Mouse (Mus musculus) frontal cortex, postnatal 36 days (tissue): ENCODE results near the gene Myo5c.
"Not testable (repeated sequence)": the region's sequence is repeated elsewhere in the genome, so short reads cannot be mapped to it uniquely, and the experiment has no call there.

Experiments used
- DNase-seq, 2 experiments: peaks; one replicate each; pipeline ENCODE4 v3.0.0; 2022; ENCODE audit warnings: low spot score in 2 of 2

Myo5c gene

DNA sequence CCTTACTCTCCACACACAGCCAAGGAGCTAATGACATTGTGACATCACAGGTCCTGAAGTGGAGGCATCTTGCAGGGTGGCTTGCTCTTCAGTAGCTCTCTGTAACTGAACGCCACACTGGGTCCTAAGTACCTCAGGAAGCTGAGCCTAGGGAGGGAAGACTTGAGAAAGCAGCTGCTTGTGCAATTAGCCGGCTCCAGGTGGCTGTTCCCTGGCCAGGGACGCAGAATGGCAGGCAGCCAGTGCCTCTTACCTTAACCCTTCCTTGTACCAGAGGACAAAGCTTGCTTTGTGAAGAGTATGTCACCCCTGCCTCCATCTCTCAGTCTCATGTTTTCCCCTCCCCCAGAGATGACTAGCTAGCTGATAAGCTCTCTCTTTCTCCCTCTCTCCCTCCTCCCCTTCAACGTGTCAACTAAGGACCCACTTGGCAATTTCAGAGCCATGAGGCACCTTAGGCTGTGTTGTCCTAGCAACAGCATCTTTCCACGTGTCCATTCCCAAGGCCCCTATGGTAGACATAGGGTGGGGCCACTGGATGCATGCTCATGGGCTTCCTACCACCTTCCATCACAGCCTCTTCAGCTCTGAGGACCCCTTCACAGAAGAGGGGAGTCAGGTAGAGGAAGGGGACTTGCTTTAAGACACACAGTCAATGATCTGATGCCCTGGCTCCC lies 12.0 kb downstream of the Myo5c start:
- DNase-seq, result peak in 1 of 2 experiments; percentile 61

DNA sequence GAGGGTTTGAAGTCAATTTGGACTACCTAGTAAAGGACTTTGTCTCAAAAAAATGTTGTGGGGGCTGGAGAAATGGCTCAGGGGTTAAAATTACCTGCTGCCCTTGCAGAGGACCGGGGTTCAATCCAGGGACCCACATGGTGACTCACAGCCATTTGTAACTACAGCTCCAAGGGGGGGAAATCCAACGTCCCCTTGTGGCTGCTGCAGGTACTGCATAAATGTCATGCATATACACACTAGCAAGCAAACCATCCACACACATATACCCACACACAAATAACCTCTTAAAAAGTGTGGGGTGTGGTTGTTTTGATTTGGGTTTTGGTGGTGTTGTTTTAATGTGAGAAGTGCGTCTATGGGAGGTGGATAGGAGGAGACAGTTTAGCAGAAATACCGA lies 12.7 kb downstream of the Myo5c start:
- no peak for DNase-seq

DNA sequence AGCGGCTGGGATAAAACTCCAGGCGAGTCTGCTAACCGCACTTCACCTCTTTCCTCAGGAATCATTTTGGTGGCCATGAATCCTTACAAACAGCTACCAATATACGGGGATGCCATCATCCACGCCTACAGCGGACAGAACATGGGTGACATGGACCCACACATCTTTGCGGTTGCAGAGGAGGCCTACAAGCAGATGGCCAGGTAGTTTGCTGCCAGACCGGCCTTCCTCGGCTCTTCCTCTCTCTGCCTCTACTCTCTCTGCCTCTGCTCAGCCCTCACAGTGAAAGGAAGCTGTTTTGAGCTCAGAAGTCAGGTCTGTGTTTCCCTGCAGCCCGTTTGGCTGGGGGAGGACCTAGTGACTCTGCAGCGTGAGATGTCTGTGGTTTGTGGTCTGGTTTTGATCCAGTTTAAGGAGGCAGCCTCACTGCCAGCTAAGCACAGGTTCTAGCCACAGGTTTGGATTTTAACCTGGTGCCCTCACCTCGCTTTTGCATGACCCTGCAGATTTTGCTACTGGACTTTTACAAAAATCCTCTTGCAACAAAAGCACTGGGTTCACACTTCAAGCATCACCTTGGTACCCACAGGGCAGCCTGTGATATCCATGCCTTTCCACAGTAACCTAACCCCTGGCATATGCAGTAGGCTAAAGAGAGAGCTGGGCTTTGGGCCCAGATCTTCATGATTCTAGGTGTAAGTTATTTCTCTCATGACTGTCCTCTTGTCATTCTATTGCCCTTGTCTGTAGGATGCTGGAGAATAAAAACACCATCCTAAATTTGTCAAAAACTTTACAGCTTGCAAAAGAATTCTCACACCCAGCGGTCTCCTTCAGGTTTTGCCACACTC lies 14.5 kb downstream of the Myo5c start:
- no peak for DNase-seq

DNA sequence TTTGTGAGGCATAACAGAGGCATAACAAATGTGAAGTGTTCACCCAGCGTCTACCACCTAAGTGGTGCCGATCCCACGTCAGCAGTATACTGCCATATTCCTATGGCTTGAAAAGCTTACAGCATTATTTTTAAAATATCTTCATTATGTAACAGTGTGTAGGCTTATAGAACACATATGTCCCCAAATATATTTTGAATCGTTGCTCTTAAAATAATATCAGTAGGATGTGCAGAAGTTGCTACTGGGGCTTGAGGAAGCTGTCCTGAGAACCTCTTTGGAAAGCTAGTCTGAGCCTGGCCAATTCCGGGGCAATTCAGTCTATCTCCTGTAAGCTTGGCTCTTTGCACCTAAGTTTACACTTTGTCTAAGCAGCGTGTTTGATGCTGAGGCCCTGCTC lies 16.1 kb downstream of the Myo5c start:
- DNase-seq, result peak in 1 of 2 experiments; percentile 58

DNA sequence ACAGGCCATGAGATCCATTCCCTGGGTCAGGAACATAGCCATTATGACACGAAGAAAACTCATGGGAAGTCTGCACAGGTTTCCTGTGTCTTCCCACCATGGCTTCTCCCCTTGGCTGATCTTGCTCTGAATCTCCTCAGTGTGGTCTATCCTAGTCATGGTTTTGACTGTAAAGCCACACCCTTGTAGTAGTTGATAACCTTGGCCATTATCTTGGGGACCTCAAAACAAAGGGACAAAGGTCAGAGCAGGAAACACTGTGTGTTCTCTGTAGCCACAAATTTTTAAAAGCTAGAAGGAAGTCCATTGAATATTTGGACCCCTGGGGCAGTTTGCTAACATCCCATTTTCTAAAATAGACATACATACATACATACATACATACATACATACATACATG lies 16.5 kb downstream of the Myo5c start:
- DNase-seq, result no peak

DNA sequence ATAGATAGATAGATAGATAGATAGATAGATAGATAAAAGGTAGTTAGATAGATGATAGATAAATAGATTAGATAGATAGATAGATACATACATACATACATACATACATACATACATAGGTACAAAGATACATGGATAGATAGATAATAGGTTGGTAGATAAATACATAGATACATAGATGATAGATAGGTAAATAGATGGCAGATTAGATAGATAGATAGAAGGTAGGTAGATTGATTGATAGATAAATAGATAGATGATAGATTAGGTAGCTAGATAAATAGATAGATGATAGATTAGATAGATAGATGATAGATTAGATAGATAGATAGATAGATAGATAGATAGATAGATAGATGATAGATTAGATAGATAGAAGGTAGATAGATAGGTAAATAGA lies 17.1 kb downstream of the Myo5c start:
- DNase-seq, result no peak

DNA sequence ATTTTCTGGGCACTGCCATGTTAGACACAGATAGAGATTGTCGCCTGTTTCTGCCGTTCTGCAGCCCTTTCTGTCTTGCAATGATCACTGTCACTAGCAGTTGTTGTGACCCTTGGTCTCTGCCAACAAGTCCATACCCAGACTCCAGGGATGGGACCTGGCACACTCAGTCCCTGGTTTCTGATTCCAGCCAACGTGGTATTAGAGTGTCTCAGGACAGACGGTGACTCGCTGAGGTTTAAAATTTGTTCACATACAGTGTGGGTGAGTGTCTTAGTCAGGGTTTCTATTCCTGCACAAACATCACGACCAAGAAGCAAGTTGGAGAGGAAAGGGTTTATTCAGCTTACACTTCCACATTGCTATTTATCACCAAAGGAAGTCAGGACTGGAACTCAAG lies 21.3 kb downstream of the Myo5c start:
- not testable (repeated sequence) for DNase-seq

DNA sequence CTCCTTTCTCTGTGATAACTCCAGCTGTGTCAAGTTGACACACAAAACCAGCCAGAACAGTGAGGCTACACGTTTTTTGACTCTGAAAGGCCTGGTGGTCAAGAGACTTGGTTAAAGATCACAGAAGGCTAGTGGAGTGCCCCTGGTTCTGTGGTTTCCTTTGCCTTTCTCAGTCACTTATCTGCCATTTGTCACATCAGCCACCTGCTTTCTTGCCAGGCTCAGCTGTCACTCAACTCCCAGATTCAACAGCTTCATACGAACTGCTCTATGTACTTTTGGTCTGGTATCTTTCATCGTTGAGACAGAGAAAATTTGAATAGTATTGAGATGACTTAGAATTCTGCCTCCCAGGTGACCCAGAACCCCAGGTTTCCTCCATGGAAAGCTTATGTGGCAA lies 21.9 kb downstream of the Myo5c start:
- DNase-seq, result no peak

DNA sequence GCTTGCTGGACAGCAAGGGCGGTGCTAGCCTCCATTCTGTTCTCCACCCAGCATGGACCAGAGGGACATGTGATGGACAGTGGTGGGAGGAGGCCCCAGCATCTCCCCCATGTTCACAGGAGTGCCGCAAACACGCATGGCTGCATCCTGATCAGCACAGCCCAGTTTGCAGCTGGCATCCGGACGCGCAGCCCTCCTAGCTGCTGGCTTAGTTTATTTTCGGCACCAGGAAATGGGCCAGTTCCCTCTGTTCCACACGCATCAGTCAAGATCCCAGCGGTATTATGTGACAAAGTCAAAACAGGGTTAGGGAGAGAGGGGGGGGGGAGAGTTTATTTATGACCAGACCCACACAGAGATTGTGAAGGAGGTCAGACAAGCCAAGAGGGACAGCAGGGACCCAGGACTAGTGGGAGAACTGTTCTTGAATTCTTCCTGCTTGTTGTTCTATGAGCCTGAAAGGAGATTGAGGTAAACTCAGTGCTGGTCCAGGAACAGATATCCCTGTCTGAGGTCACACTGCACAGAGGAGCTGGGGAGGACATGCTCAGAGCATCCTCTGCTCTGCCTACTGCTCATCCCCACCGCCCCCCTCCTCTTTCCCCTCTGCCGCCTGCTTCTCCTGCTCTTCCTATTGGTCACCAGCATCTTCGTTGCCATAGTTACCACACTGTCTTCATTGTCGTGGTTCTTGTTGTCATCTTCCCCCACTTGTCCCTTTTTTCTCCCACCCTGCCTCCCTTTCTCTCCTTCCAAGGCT lies 22.6 kb downstream of the Myo5c start:
- peak in 1 of 2 experiments; percentile 68 for DNase-seq

DNA sequence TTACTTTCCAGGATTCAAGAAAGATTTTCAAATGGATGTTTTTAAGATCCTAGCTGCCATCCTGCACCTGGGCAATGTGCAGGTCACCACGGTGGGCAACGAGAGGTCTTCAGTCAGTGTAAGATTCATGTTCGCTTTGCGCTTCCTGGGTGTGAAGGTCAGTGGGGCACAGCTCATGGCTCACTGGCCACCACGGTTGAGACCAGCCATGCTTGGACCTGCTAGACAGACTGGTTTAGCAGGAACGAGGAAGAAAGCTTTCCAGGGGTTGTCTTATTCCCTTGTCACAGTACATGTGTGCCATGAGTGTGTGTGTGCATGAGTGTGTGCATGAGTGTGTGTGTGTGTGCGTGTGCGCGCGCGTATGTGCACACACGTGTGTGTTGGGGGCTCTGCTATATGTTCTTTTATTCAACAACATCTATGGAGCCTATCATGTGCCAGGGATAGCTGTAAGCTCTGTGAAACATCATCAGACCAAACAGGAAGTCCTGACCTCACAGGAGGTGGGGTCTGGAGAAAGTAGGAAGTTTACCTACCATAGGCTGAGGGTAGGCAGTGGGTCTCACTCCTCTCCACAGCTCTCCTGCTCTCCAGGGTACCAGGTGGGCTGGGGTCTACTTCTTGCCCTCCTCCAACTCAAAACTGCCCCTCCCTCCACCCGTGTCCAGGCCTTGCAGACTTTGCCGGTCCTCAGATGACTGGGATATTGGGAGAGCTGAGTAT lies 24.2 kb downstream of the Myo5c start:
- DNase-seq, result no peak

DNA sequence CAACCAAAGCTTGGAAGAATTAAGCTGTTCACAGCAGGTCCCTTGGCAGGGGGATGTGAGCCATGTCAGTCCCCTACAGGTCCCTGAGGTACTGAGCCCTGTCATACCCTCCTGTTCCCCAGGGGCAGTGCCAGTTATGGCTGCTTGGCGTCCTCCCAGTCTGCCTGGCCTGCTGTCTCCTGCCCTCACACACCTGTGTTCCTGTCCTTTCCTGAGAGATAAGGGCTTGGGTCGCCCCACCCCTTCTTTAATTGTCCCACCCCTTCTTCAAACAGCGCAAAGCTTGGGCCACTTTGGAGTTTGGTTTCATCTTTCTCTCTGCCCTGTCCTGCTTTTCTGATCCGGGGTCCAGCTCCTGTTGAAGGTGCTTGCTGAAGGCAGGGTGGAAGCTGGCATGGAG lies 27.0 kb downstream of the Myo5c start:
- DNase-seq, result no peak

DNA sequence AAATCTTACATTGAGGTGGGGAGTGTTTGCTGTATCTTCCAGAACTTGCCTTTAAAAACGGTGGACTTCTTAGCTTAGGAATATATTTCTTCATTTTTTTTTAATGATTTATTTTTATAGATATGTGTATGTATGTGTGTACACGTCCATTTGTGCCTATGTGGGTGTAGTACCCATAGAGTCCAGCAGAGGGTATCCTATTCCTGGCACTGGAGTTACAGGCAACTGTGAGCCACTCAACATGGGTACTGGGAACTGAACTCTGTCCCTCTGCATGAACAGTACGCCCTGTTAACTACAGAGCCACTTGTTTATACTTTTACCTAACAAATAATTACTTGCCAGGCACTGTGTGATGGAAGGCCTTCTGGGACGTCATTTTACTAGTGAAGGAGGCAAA lies 27.8 kb downstream of the Myo5c start:
- DNase-seq, result no peak

DNA sequence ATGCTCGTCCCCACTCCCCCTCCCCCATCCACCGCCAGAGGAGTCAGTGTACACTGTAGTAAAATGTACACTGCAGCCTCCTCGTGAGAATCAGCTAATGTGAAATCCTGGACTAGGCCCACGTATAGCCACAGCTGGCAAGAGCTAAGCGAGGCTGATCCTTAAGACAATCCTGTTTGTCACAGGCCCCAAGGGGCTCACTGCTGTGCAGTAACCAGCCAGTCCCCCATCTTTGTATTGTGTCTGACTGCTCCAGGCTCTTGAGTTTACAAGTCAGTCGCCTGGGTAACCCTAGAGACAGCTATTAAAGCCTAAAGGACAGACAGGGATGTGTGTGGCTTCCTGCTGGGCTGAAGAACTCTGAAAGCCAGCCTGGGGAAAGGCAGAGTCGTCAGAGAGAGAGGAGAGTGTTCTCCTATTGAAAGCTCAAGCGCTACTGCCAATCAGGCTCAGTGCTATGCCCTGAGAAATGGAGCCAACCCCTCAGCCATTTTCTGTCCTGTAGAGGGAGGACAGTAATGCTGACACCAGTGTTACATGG lies 29.6 kb downstream of the Myo5c start:
- DNase-seq, result no peak

DNA sequence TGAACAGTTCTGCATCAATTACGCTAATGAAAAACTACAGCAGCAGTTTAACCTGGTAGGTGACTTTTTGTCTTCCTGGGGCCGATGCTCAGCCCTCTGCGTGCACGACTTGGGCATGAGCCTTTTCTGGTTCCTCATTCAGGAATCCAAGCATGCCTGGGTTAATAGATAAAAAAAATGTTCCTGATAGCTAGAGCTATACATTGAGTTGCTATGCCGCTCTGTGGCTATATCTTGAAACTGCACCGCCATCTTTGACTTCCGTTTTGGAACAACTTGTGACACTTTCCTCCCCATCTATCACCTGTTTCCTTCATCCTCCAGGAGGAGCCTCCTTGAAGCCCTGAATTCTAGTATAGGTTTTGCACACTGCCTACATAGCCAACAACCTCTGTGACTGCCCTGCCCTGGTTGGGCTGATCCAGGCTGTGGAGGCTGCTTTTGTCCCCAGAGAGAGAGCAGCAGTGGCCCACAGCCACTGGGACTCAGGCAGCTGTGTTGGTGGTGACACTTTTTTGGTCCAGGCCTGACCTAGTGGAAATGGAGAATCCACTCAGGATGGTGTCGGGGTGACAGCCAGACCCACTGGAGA lies 30.5 kb downstream of the Myo5c start:
- DNase-seq, result peak in 1 of 2 experiments; percentile 72

DNA sequence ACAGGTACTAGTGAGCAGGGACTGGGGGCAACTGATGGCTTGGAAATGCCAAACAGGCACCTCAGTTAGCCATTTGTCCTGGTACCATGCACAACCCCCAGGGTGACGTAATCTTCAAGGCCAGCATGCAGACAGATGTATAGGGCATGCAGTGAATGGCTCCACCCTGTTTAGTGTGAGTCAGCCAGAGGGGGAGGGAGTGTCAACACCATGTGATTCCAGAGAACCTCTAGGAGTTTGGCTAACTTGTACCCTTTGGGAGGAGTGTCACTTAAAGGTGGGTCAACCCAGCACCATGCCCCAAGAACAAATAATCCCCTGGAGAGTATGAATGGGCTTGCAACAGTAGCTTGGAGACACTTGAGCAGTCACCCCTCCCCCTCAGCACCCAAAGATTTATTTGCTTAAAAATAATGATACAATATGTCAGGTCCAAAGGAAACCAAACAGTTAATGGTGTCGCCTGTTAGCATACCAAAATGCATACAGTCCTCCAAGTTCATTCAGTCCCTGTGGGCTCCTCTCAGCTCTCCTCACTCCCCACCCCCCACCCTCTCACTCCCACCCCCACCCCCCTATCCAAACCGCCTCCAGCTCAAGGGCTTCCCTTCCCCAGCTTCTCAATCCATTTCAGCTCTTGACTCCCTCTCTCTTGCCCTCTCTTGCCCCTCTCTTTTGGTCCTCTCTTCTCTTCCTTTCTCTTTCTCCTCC lies 32.3 kb downstream of the Myo5c start:
- DNase-seq, result no peak

DNA sequence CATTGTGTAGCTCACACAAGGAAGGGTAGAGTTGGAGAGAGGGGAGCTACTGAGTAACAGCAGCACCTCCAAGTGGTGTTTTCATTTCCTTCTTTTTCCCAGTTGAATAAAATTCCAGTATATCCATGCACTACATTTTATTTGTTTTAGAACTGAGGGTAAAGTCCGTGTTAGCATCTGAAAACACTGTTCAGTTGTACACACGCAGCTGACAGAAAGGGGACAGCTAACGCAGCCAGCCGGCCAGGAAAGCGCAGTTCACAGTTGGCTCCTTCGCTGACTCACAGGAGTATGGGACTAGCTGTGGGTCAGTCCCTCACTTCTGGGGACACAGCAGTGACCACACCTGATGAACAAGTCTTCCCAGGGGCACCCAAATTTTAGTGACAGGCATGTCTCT lies 35.3 kb downstream of the Myo5c start:
- DNase-seq, result no peak

DNA sequence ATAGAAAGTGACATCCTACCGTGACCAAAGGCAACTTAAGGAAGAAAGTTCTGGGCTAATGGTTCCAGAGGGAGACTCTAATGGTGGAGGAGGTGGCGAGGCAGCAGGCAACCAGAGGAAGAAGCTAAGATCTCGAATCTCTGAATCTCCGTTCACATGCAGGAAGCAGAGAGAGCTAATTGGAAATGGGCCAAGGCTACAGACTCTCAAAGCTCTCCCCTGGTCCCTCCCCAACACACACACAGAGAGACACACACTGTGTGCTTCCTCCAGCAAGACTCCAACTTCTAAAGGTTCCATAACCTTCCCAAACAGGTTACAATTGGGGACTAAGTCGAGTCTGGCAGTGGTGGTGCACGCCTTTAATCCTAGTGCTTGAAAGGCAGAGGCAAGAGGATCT lies 38.6 kb downstream of the Myo5c start:
- no peak for DNase-seq

DNA sequence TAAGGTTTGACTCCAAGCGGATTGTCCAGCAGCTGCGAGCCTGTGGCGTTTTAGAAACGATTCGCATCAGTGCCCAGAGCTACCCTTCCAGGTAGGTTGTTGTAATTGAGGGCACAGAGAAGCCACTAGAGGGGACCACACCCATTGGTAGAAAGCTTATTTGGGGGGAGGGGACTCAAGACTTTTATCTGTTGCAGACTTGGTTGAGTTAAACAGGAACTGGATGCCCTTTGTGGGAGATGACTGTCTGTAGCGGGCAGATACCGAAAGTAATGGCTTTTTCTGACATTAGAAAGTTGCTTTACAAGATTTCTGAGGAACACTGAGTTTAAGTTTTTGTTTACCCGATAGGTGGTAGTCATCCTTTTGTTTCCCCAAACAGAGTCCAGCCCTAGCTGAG lies 39.7 kb downstream of the Myo5c start:
- no peak for DNase-seq

DNA sequence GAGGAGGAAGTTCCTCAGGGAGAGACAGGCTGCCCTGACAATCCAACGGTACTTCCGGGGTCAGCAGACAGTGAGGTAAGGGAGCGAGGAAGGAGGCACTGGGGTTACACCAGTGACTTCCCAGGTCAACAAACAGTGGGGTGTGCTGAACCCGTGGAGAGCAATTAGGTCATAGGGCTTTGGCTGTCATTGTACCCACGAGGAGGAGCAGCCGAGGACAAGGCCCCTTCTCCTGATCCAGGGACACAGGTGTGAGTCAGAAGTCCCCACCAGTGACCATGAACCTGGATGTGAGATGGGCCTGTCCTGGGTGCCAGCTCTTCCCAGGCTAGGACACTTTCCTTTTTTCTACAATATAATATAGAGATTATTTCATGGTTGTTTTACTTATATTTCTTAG lies 41.8 kb downstream of the Myo5c start:
- DNase-seq, result no peak

DNA sequence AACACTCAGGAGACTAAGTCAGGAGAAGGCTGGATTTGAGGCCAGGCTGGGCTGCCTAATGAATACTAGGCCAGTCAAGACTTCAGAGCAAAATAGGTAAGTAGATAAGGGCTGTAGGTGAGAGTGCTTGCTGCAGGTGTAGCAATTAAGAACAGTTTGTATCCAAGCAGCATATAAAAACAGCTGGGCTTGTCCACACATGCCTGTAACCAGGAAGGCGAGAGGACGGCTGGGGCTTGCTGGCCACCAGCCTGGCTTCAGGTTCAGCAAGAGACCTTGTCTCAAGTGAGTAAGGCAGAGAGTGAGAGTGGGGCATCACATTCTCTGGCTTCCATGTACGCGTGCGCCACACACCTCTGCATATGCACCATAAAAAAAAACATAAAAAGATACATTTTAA lies 42.7 kb downstream of the Myo5c start:
- no peak for DNase-seq

DNA sequence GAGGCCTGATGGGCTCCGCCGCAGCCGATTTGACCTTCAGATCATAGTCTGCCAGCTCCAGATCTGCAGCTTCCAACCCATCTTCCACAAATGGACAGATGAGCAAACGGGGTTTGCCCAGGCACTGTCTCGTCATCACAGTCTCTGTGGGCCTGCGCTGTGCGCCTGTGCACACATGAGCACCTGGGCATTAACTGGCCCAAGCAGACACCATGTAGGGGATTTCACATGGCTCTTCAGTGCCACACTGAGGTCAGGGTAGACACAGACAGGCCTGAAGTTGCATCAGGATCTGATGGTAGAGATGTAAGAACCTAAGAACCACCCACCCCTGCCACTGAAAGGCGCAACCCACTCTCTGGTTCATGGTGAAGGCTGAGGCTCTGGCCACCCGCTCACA lies 43.2 kb downstream of the Myo5c start:
- no peak for DNase-seq
